In genomic region chr13:98896434-98897126, GRCm38 (mm10) we compare ENCODE assay signal across 13 mouse cellular contexts. TPM values are rescaled to one million over a fixed set of nuclear protein-coding genes. Genes with fewer than 3 reads are reported as not detected.
DNase-seq lines count a peak whose midpoint lies in the region; ATAC-seq and TF ChIP-seq lines count a peak whose summit lies in the region.
"Had no signal": no experiment of that assay in that cellular context is flagged by ENCODE, and none has a peak within 500 bp of the region (broad histone marks: within the 10 kb centered on the region; RNA-seq: fewer than 3 reads in every experiment).

No protein-coding gene starts in this region.

- TF ChIP-seq CTCF in intestine, postnatal 0 days (IDR thresholded peaks at IDR 0.05; ENCODE audit: low read depth): no peak

- DNase-seq in CD4-positive helper T cell, adult 2 months (ENCODE audit: low read depth, low spot score): peak; percentile 75
- DNase-seq in CD8-positive naive resting alpha-beta T cell, adult 2 months (ENCODE audit: low read depth in 2 of 2, low spot score in 2 of 2): peak; percentile 25 to 49
- no peak for DNase-seq in forebrain, embryonic 14.5 days (ENCODE audit: low spot score)
- no peak for DNase-seq in Muller cell, postnatal 12 days (ENCODE audit: inconsistent ontology term)
- DNase-seq in adrenal gland, postnatal 4 days (ENCODE audit: low spot score in 2 of 2): no peak
- DNase-seq: adrenal gland, postnatal 10 days; cerebellum, adult 11-12 months; kidney, adult 8-10 months; lung, postnatal 10 days had no signal

- no peaks in the 10 kb centered on the region for H3K27me3 ChIP-seq in intestine, postnatal 0 days (replicated peaks; ENCODE audit: control insufficient read depth, insufficient read depth, low read length)
- H3K27me3 ChIP-seq in kidney, embryonic 16.5 days (ENCODE audit: insufficient read depth, low read length): no peaks in the 10 kb centered on the region
- H3K27me3 ChIP-seq in forebrain, embryonic 14.5 days (replicated peaks; ENCODE audit: control insufficient read depth, insufficient read depth, low read length): no peaks in the 10 kb centered on the region
- H3K27me3 ChIP-seq: embryonic facial prominence, embryonic 15.5 days had no signal

- ATAC-seq in intestine, postnatal 0 days: peak; percentile 49; the same call in 1 of the 2 replicates
- peak; percentile 69 for ATAC-seq in monocyte, adult 5-6 weeks (replicated peaks; ENCODE audit: insufficient number of reproducible peaks, low FRiP score, low TSS enrichment, poor library complexity, severe bottlenecking)
- ATAC-seq in kidney, embryonic 16.5 days (ENCODE audit: low FRiP score, low TSS enrichment): no peak
- no peak for ATAC-seq in forebrain, embryonic 14.5 days

- H3K4me1 ChIP-seq in intestine, postnatal 0 days (replicated peaks; ENCODE audit: control insufficient read depth, insufficient read depth, low read length): peaks cover 6% of the 10 kb centered on the region
- H3K4me1 ChIP-seq in kidney, embryonic 16.5 days (ENCODE audit: insufficient read depth, low read length): peaks cover 8% of the 10 kb centered on the region
- peaks cover 4% of the 10 kb centered on the region; the same call in 1 of the 2 replicates for H3K4me1 ChIP-seq in forebrain, embryonic 14.5 days (ENCODE audit: control insufficient read depth, insufficient read depth, low read length)

- H3K4me2 ChIP-seq in intestine, postnatal 0 days (replicated peaks; ENCODE audit: low read depth): no peak overlapping the region; the same call in 1 of the 2 replicates
- H3K4me2 ChIP-seq in kidney, embryonic 16.5 days (replicated peaks; ENCODE audit: low read depth, low read length): no peak overlapping the region
- H3K4me2 ChIP-seq in forebrain, embryonic 14.5 days (ENCODE audit: low read length): no peak overlapping the region
- H3K4me2 ChIP-seq: embryonic facial prominence, embryonic 15.5 days had no signal

- no peak overlapping the region for H3K4me3 ChIP-seq in intestine, postnatal 0 days (ENCODE audit: low read depth, low read length)
- H3K4me3 ChIP-seq in kidney, embryonic 16.5 days (ENCODE audit: low read length): no peak overlapping the region
- no peak overlapping the region for H3K4me3 ChIP-seq in forebrain, embryonic 14.5 days (ENCODE audit: low read depth, low read length)
- H3K4me3 ChIP-seq: embryonic facial prominence, embryonic 15.5 days had no signal

- H3K27ac ChIP-seq in intestine, postnatal 0 days (ENCODE audit: low read depth, low read length): peak overlapping the region; percentile 21; the same call in 1 of the 2 replicates
- no peak overlapping the region for H3K27ac ChIP-seq in kidney, embryonic 16.5 days (ENCODE audit: low read length)
- no peak overlapping the region for H3K27ac ChIP-seq in forebrain, embryonic 14.5 days (ENCODE audit: low read depth, low read length)
- H3K27ac ChIP-seq: embryonic facial prominence, embryonic 15.5 days had no signal

- no peaks in the 10 kb centered on the region for H3K36me3 ChIP-seq in intestine, postnatal 0 days (ENCODE audit: control insufficient read depth, insufficient read depth)
- H3K36me3 ChIP-seq in kidney, embryonic 16.5 days (ENCODE audit: insufficient read depth, low read length): 0 out of 2 replicates have a peak, but pooled peaks cover 2% of the 10 kb centered on the region
- H3K36me3 ChIP-seq in forebrain, embryonic 14.5 days (ENCODE audit: control insufficient read depth, insufficient read depth, low read length): no peaks in the 10 kb centered on the region
- H3K36me3 ChIP-seq: embryonic facial prominence, embryonic 15.5 days had no signal

- no peaks in the 10 kb centered on the region for H3K9me3 ChIP-seq in intestine, postnatal 0 days (ENCODE audit: control insufficient read depth)
- no peaks in the 10 kb centered on the region for H3K9me3 ChIP-seq in kidney, embryonic 16.5 days (ENCODE audit: low read length)
- H3K9me3 ChIP-seq in forebrain, embryonic 14.5 days (replicated peaks; ENCODE audit: control insufficient read depth, low read length): no peaks in the 10 kb centered on the region
- H3K9me3 ChIP-seq: embryonic facial prominence, embryonic 15.5 days had no signal

- WGBS in intestine, postnatal 0 days: 42% methylated on average over 7 of the region's 7 CpGs
- 78% methylated on average over 7 of the region's 7 CpGs for whole genome bisulfite sequencing in kidney, embryonic 16.5 days
- WGBS in forebrain, embryonic 14.5 days: 84% methylated on average over 7 of the region's 7 CpGs

- H3K9ac ChIP-seq in intestine, postnatal 0 days (ENCODE audit: low read depth, low read length): no peak overlapping the region
- no peak overlapping the region for H3K9ac ChIP-seq in kidney, embryonic 16.5 days (replicated peaks; ENCODE audit: low read length)
- no peak overlapping the region for H3K9ac ChIP-seq in forebrain, embryonic 14.5 days (ENCODE audit: low read length)
- H3K9ac ChIP-seq: embryonic facial prominence, embryonic 15.5 days had no signal

RNA-seq across cellular contexts. Expression of gene Tnpo1, which starts 29.6 kb away (rescaled TPM):
- polyA plus RNA-seq in intestine, postnatal 0 days (2015; fragmentation: Nextera tagmentation; extraction: Ambion mirVana): 24.3 and 24.5 TPM in 2 replicates
- total RNA-seq in monocyte, adult 5-6 weeks (2017): 54.7 to 101 TPM (median 55.1 TPM) in 3 replicates
- polyA plus RNA-seq in kidney, embryonic 16.5 days (2015; fragmentation: Nextera tagmentation; extraction: Ambion mirVana): 65.4 and 67.7 TPM in 2 replicates
- 59.2 and 75.4 TPM in 2 replicates for polyA plus RNA-seq in forebrain, embryonic 14.5 days (2014; fragmentation: Nextera tagmentation; extraction: Ambion mirVana)
- total RNA-seq in adrenal gland, postnatal 4 days (2021): 100 to 1,000 TPM; 142 to 151 TPM

Comparison
In these comparisons a context has a peak if more than half of its experiments do, and no peak if none do; other contexts are left out.
1. DNase-seq: peak in CD4-positive helper T cell, adult 2 months (single experiment) and CD8-positive naive resting alpha-beta T cell, adult 2 months (2 of 2); none in forebrain, embryonic 14.5 days (single experiment), Muller cell, postnatal 12 days (single experiment) and adrenal gland, postnatal 4 days (0 of 2).
2. ATAC-seq: peak in intestine, postnatal 0 days (single experiment) and monocyte, adult 5-6 weeks (single experiment); none in kidney, embryonic 16.5 days (single experiment) and forebrain, embryonic 14.5 days (single experiment).